Mouse (Mus musculus): ENCODE measurements at regions not wholly inside any gene's neighbourhood (a gene's known extent, or its start where the extent isn't known, plus 50 kb on each side); places are given as distances from the start of the nearest gene placed in this dataset.

DNA sequence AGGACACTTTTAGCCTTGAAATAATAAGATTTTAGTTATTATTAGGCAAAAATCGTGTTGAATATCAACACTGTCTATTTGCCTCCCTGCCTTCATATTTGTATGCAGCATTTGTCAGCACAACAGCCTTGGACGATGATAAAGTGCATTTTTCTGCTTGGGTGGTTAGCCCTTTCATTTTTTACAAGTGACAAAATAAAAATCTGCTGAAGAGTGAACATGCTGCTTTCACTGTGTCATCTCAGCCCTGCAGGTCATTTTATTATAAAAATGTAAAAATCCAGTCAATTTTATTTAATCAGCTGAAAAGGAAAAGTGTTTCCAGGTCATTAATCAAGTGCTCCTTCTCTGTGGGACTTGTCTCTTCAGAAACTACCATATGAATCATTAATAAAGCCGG is 277.9 kb upstream of the Itga1 start:
- TF ChIP-seq CTCF (IDR thresholded peaks at IDR 0.05; ENCODE audit: borderline replicate concordance, extremely low read depth, insufficient read depth, insufficient read length): no peak
- TF ChIP-seq POLR2A (IDR thresholded peaks at IDR 0.05; ENCODE audit: borderline replicate concordance, extremely low read depth, insufficient read depth, insufficient read length, poor library complexity, severe bottlenecking): no peak

Measured in brain, embryonic 14.5 days (tissue).